Mouse (Mus musculus): ENCODE data around the gene Xpnpep1. TPM values are rescaled to one million over a fixed set of nuclear protein-coding genes. Genes with fewer than 3 reads are reported as not detected.
A peak's percentile ranks its signal among the peaks of the same experiment; 100 is the strongest.

Xpnpep1 gene
- polyA plus RNA-seq (2015; fragmentation: Nextera tagmentation; extraction: Ambion mirVana): 134 and 146 TPM in 2 replicates

- Histone ChIP-seq H3K36me3 (no peaks in the 10 kb centered on the region), H3K9ac (0 out of 2 replicates have a peak within 1 kb of the TSS, but pooled peaks have one; percentile 96), H3K4me1 (peaks cover 32% of the 10 kb centered on the region), H3K27ac (peak within 1 kb of the TSS; percentile 77; the same call in 1 of the 2 replicates), H3K4me2 (peak within 1 kb of the TSS; percentile 66), H3K27me3 (no peaks in the 10 kb centered on the region), H3K4me3 (peak within 1 kb of the TSS; percentile 98), H3K9me3 (no peaks in the 10 kb centered on the region)
- 71% methylated on average over 23 of the region's 23 CpGs for WGBS
- ATAC-seq (ENCODE audit: insufficient number of reproducible peaks, insufficient read depth, low FRiP score, low TSS enrichment, low read depth): no peak
Observed at GRCm38 (mm10) chr19:53040164-53041132, at the start of gene Xpnpep1. Gene Xpnpep1 (minus strand): TSS chr19:53040214.

- WGBS: 8% methylated on average over 25 of the region's 25 CpGs
- Histone ChIP-seq H3K27ac (peak overlapping the region; percentile 64), H3K9me3 (no peaks in the 10 kb centered on the region), H3K9ac (0 out of 2 replicates have a peak overlapping the region, but pooled peaks have one; percentile 0), H3K36me3 (no peaks in the 10 kb centered on the region), H3K27me3 (no peaks in the 10 kb centered on the region), H3K4me1 (peaks cover 32% of the 10 kb centered on the region), H3K4me2 (peak overlapping the region; percentile 46), H3K4me3 (no peak overlapping the region)
- no peak for ATAC-seq (ENCODE audit: insufficient number of reproducible peaks, insufficient read depth, low FRiP score, low TSS enrichment, low read depth)
Observed at GRCm38 (mm10) chr19:53087268-53088143, 47.5 kb upstream of the Xpnpep1 start.

GRCm38 (mm10) chr19:53086861-53087260 lies 46.8 kb upstream of the Xpnpep1 start:
- Histone ChIP-seq H3K27ac (peak overlapping the region; percentile 64), H3K4me2 (peak overlapping the region; percentile 46)
- ATAC-seq (ENCODE audit: insufficient number of reproducible peaks, insufficient read depth, low FRiP score, low TSS enrichment, low read depth): no peak

GRCm38 (mm10) chr19:53084735-53085134 lies 44.7 kb upstream of the Xpnpep1 start:
- H3K4me1 ChIP-seq: peaks cover 47% of the 10 kb centered on the region

More at GRCm38 (mm10) chr19:53086861-53087260, 46.8 kb upstream of the Xpnpep1 start:
- H3K9ac ChIP-seq: no peak overlapping the region
- no peaks in the 10 kb centered on the region for H3K27me3 ChIP-seq
- no peaks in the 10 kb centered on the region for H3K36me3 ChIP-seq
- H3K4me3 ChIP-seq: no peak overlapping the region
- 39% methylated on average over 12 of the region's 12 CpGs for WGBS
- H3K4me1 ChIP-seq: peaks cover 33% of the 10 kb centered on the region
- H3K9me3 ChIP-seq: no peaks in the 10 kb centered on the region

GRCm38 (mm10) chr19:53082862-53083261 lies 42.8 kb upstream of the Xpnpep1 start:
- Histone ChIP-seq H3K4me1 (peaks cover 52% of the 10 kb centered on the region), H3K9ac (no peak overlapping the region), H3K27me3 (no peaks in the 10 kb centered on the region), H3K4me2 (no peak overlapping the region), H3K9me3 (no peaks in the 10 kb centered on the region), H3K36me3 (no peaks in the 10 kb centered on the region), H3K4me3 (no peak overlapping the region), H3K27ac (no peak overlapping the region)
- no peak for ATAC-seq (ENCODE audit: insufficient number of reproducible peaks, insufficient read depth, low FRiP score, low TSS enrichment, low read depth)
- WGBS: 85% methylated on average over 8 of the region's 8 CpGs

More at GRCm38 (mm10) chr19:53084735-53085134, 44.7 kb upstream of the Xpnpep1 start:
- Histone ChIP-seq H3K4me3 (no peak overlapping the region), H3K27ac (no peak overlapping the region), H3K9me3 (no peaks in the 10 kb centered on the region), H3K36me3 (no peaks in the 10 kb centered on the region), H3K27me3 (no peaks in the 10 kb centered on the region), H3K9ac (no peak overlapping the region), H3K4me2 (no peak overlapping the region)
- peak; percentile 75 for ATAC-seq (ENCODE audit: insufficient number of reproducible peaks, insufficient read depth, low FRiP score, low TSS enrichment, low read depth)
- WGBS: 26% methylated on average over 5 of the region's 5 CpGs

GRCm38 (mm10) chr19:53081339-53081738 lies 41.3 kb upstream of the Xpnpep1 start:
- ATAC-seq (ENCODE audit: insufficient number of reproducible peaks, insufficient read depth, low FRiP score, low TSS enrichment, low read depth): no peak
- Histone ChIP-seq H3K4me2 (no peak overlapping the region; the same call in 1 of the 2 replicates), H3K9ac (no peak overlapping the region), H3K4me1 (peaks cover 48% of the 10 kb centered on the region), H3K9me3 (no peaks in the 10 kb centered on the region), H3K36me3 (no peaks in the 10 kb centered on the region), H3K27ac (peak overlapping the region; percentile 44), H3K27me3 (no peaks in the 10 kb centered on the region), H3K4me3 (no peak overlapping the region)
- WGBS: 69% methylated on average over 3 of the region's 3 CpGs

- 6% methylated on average over 6 of the region's 6 CpGs for WGBS
- no peak overlapping the region for H3K4me3 ChIP-seq
- no peak overlapping the region; the same call in 1 of the 2 replicates for H3K4me2 ChIP-seq
- H3K9ac ChIP-seq: no peak overlapping the region
- no peaks in the 10 kb centered on the region for H3K36me3 ChIP-seq
- no peaks in the 10 kb centered on the region for H3K9me3 ChIP-seq
- no peak for ATAC-seq (ENCODE audit: insufficient number of reproducible peaks, insufficient read depth, low FRiP score, low TSS enrichment, low read depth)
- peak overlapping the region; percentile 44 for H3K27ac ChIP-seq
- no peaks in the 10 kb centered on the region for H3K27me3 ChIP-seq
- H3K4me1 ChIP-seq: peaks cover 51% of the 10 kb centered on the region
Observed at GRCm38 (mm10) chr19:53080921-53081320, 40.9 kb upstream of the Xpnpep1 start.

GRCm38 (mm10) chr19:53080487-53080886 lies 40.5 kb upstream of the Xpnpep1 start:
- no peak overlapping the region for H3K4me3 ChIP-seq
- H3K36me3 ChIP-seq: no peaks in the 10 kb centered on the region
- H3K9me3 ChIP-seq: no peaks in the 10 kb centered on the region
- ATAC-seq (ENCODE audit: insufficient number of reproducible peaks, insufficient read depth, low FRiP score, low TSS enrichment, low read depth): no peak
- 57% methylated on average over 3 of the region's 3 CpGs for WGBS
- no peak overlapping the region for H3K9ac ChIP-seq
- no peak overlapping the region; the same call in 1 of the 2 replicates for H3K27ac ChIP-seq
- peaks cover 54% of the 10 kb centered on the region for H3K4me1 ChIP-seq
- H3K4me2 ChIP-seq: no peak overlapping the region
- H3K27me3 ChIP-seq: no peaks in the 10 kb centered on the region

GRCm38 (mm10) chr19:53080026-53080425 lies 40.0 kb upstream of the Xpnpep1 start:
- H3K4me3 ChIP-seq: no peak overlapping the region
- H3K9me3 ChIP-seq: no peaks in the 10 kb centered on the region
- no peaks in the 10 kb centered on the region for H3K27me3 ChIP-seq
- WGBS: 80% methylated on average over 11 of the region's 11 CpGs
- peaks cover 53% of the 10 kb centered on the region for H3K4me1 ChIP-seq
- no peaks in the 10 kb centered on the region for H3K36me3 ChIP-seq
- H3K9ac ChIP-seq: no peak overlapping the region
- H3K27ac ChIP-seq: no peak overlapping the region
- ATAC-seq (ENCODE audit: insufficient number of reproducible peaks, insufficient read depth, low FRiP score, low TSS enrichment, low read depth): no peak
- no peak overlapping the region for H3K4me2 ChIP-seq

GRCm38 (mm10) chr19:53078271-53079085 lies 38.5 kb upstream of the Xpnpep1 start:
- Histone ChIP-seq H3K4me1 (peaks cover 48% of the 10 kb centered on the region), H3K36me3 (no peaks in the 10 kb centered on the region), H3K9me3 (no peaks in the 10 kb centered on the region), H3K27ac (no peak overlapping the region), H3K27me3 (no peaks in the 10 kb centered on the region), H3K4me2 (no peak overlapping the region), H3K4me3 (no peak overlapping the region), H3K9ac (no peak overlapping the region)
- WGBS: 57% methylated on average over 9 of the region's 9 CpGs
- ATAC-seq (ENCODE audit: insufficient number of reproducible peaks, insufficient read depth, low FRiP score, low TSS enrichment, low read depth): no peak

All from embryonic facial prominence, embryonic 13.5 days (tissue).